Mouse (Mus musculus) brown adipose tissue, adult 24 weeks (tissue): ENCODE results near the gene Nppa. TPM values are rescaled to one million over a fixed set of nuclear protein-coding genes. Genes with fewer than 3 reads are reported as not detected.
"Not testable (repeated sequence)": the region's sequence is repeated elsewhere in the genome, so short reads cannot be mapped to it uniquely, and the experiment has no call there.

Experiments used
- H3K27ac ChIP-seq: fragments of 200-500 bp; replicated peaks from 2 replicates; pipeline ENCODE4 v1.5.1; 2012; ENCODE audit warnings: low read depth, mild to moderate bottlenecking, low read length
- H3K4me1 ChIP-seq: fragments of 200-500 bp; 2 replicates; pipeline ENCODE4 v1.6.1; 2012; ENCODE audit warnings: low read length, mixed read lengths; ENCODE audit not compliant: control insufficient read depth, insufficient read depth, insufficient read length
- H3K4me3 ChIP-seq: fragments of 200-500 bp; 2 replicates; pipeline ENCODE4 v1.5.1; 2012; ENCODE audit warnings: low read depth, mild to moderate bottlenecking, low read length, moderate library complexity; ENCODE audit not compliant: insufficient read depth
- polyA plus RNA-seq: library from polyadenylated mRNA; stranded (reverse); fragments of >200 nt; gene quantifications from 2 replicates; pipeline ENCODE4 v1.2.4, GENCODE M21; 2012; ENCODE audit not compliant: missing spikeins, insufficient read depth, insufficient read length

Gene Nppa
- polyA plus RNA-seq, 1 experiment, result not detected

GRCm38 (mm10) chr4:148035440-148035839 lies 34.9 kb downstream of the Nppa start:
- H3K4me3 ChIP-seq, result no peak overlapping the region
- H3K4me1 ChIP-seq, result peaks cover 12% of the 10 kb centered on the region
- no peak overlapping the region for H3K27ac ChIP-seq

DNA sequence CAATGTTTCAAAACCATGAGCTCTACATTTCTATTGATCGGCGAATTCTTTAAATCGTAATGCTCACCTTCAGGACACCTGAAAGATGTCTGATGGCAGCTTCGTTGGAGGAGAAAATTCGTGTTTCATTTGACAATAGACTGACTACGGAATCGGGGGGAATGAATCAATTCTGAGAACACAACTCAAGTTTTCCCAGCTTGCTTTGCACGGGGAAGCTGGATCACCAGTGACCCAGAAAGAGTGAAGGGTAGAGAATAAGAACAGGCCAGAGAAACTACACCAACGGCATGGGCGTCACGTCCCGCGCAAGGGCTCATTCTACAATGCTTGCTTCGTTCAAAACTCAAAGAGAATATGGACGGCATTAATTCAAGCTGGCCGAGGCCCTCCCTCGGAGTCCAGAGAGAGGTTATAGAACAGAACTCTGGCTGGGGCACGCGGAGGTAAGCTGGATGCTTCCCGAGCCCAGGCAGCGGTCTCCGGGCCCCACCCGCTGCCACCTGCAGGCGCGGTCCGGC lies 37.6 kb downstream of the Nppa start:
- Histone ChIP-seq H3K27ac (peak overlapping the region; percentile 82), H3K4me3 (peak overlapping the region; percentile 78), H3K4me1 (peaks cover 19% of the 10 kb centered on the region)

DNA sequence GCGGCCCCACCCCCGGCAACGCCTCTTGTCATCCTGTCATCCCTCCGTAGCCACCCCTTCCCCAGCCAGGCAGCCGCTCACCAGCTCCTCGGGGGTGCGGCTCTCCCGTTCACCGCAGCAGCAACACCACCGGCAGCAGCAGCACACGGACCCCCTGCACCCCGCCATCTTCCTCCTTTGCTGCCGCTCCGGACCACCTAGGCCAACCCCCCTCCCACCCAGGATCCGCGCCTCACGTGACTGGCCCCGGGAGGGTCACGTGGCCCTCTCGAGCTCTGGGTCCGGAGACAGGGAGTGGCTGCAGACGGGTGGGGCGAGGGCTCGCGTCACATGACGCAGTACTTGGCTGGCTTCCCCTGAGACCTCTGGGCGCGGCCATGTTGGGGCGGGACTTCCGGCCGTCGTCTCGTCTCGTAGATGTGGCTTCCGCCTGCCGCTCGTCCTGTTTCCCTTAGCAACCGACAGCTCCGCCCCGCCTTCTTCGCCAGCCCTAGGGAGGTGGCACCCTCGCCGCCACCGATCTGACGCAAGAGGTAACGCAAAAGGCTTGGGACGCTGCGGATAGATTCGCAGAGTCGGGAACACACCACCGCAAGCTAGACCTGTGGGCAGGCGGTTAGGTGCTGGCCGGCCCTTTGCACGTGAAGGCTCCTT lies 38.2 kb downstream of the Nppa start, which contains the start of the genes Clcn6 and Mthfr:
TSS of gene Clcn6 (minus strand) at position 222 of the 654 bp plus-strand sequence.
TSS of gene Mthfr (plus strand) at position 478 of the 654 bp plus-strand sequence.
- H3K27ac ChIP-seq, result peak within 1 kb of the TSS; percentile 89
- H3K4me3 ChIP-seq, result peak within 1 kb of the TSS; percentile 78
- H3K4me1 ChIP-seq, result peaks cover 19% of the 10 kb centered on the region

DNA sequence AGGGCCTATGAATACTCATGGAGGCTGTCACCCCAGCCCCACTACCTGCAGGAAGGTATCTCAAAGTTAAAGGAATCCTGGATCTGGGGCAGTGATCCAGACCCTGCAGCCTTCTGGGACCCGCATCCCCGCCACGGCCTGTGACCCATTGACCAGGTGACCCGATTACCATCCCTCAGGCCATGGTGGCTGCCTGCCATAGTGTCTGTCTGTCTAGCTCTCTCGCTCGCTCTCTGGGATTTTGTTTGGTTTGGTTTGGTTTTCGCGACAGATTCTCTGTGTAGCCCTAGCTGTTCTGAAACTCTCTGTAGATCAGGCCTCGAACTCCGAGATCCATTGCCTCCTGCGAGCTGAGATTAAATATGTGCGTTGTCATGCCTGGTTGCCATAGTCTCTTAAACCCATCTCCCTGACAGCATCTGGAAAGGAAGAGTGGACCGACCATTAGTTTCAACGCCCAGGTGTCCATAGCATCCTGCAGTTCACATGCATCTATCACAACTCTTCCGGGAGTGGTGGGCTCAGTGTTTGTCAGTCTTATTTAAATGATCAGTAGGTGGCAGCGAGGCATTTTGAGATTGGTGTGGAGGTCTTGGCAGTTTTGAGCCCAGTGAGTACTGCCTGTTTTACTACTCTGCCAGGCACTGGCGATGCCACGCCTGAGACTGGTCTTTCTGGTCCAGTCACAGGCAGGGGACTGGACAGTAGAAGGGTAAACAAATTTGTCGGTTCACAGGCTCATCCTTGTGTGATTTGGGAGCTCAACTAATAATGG lies 38.9 kb downstream of the Nppa start:
- H3K27ac ChIP-seq, result peak overlapping the region; percentile 89
- peaks cover 19% of the 10 kb centered on the region for H3K4me1 ChIP-seq
- H3K4me3 ChIP-seq, result peak overlapping the region; percentile 58

- Histone ChIP-seq H3K4me3 (peak overlapping the region; percentile 58), H3K27ac (peak overlapping the region; percentile 89), H3K4me1 (peaks cover 19% of the 10 kb centered on the region)
Measured at GRCm38 (mm10) chr4:148040029-148040830, 39.7 kb downstream of the Nppa start.

DNA sequence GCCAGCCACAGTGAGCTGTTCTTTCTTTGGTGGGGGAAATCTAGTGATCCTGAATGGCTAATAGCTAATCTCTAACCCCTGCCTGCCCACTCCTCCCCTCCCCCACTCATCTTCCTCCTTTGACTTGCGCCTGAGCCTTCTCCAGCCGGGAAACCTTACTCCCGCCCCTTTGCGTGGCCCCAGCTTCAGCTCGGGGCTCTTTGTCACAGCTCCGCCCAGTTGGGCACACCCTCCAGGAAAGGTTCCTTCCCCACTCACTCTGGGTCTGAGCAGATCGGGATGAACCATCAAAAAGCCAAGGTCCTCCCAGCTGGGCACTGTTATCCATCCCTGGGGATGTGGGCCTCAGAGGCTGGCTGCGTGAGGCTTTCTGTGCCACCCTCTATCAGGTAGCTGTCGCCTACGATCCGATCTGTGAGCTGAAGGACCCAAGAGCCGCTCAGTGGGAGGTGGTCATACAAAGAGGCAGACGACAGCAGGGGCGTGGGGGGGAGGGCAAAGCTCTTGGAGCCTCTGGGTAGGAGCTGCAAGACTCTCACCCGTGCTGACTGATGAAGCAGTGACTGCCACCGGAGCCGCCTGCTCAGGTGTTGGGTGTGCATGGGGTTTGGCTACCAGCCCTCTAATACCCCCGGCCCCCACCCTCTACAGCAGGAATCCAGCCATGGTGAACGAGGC lies 40.5 kb downstream of the Nppa start:
- Histone ChIP-seq H3K4me3 (peak overlapping the region; percentile 58), H3K27ac (peak overlapping the region; percentile 89), H3K4me1 (peaks cover 19% of the 10 kb centered on the region)

DNA sequence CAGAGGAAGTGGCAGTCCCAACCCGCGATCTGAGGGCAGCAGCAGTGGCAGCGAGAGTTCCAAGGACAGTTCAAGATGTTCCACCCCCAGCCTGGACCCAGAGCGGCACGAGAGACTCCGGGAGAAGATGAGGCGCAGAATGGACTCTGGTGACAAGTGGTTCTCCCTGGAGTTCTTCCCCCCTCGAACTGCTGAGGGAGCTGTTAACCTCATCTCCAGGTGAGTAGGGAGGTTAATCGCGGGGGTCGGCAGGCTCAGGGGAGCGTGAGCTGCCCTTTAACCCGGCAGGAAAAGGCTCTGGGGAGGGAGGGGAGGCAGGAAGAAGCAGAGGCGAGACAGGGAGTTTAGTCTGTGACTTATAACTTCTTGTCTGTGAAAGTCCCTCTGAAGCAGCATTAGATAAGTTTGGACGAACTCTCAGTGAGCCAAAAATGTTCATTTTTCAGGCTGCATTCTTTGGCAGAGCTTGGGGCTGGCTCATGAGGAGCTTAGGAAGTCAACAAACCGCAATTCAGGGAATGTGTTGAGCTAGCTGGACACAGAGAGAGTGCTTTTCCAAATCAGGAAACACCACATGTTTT lies 41.2 kb downstream of the Nppa start:
- Histone ChIP-seq H3K4me3 (peak overlapping the region; percentile 58), H3K4me1 (peaks cover 19% of the 10 kb centered on the region), H3K27ac (peak overlapping the region; percentile 89)

- not testable (repeated sequence) for H3K4me3 ChIP-seq, H3K27ac ChIP-seq
- peaks cover 16% of the 10 kb centered on the region for H3K4me1 ChIP-seq
Measured at GRCm38 (mm10) chr4:148043327-148043726, 42.8 kb downstream of the Nppa start.

- H3K27ac ChIP-seq, result no peak overlapping the region
- no peak overlapping the region for H3K4me3 ChIP-seq
- H3K4me1 ChIP-seq, result peaks cover 16% of the 10 kb centered on the region
Measured at GRCm38 (mm10) chr4:148044113-148044512, 43.6 kb downstream of the Nppa start.

- H3K4me1 ChIP-seq, result peaks cover 4% of the 10 kb centered on the region; the same call in 1 of the 2 replicates
- H3K27ac ChIP-seq, result no peak overlapping the region
- no peak overlapping the region for H3K4me3 ChIP-seq
Measured at GRCm38 (mm10) chr4:148046450-148047031, 46.0 kb downstream of the Nppa start.

DNA sequence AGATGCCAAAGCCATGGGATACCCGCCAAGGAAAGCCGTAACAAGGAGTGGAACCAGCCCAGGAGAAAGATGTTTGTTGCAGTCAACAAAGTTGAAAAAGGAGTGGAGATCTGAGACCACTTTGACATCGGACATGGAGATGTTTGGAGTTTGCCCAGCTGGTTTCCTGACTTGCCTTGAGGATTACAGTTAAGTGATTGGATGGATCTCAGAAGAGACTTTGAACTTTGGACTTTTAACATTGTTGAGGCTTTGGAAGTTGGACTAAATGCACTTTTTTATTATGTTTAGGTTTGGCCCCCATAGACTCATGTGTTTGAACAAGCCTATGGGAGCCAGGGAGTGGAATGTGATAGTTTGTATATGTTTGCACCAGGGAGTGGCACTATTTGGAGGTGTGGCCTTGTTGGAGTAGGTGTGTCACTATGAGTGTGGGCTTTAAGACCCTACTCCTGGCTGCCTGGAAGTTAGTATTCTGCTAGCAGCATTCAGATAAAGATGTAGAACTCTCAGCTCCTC lies 49.9 kb downstream of the Nppa start:
- H3K4me3 ChIP-seq, H3K27ac ChIP-seq: not testable (repeated sequence)

GRCm38 (mm10) chr4:148051046-148051776 lies 50.7 kb downstream of the Nppa start:
- Histone ChIP-seq H3K4me1 (no peaks in the 10 kb centered on the region), H3K4me3 (no peak overlapping the region), H3K27ac (no peak overlapping the region)

More for the DNA sequence above, 49.9 kb downstream of the Nppa start:
- not testable (repeated sequence) for H3K4me1 ChIP-seq
